Mouse (Mus musculus) neural tube, embryonic 14.5 days (tissue): ENCODE measurements at regions not wholly inside any gene's neighbourhood (a gene's known extent, or its start where the extent isn't known, plus 50 kb on each side); places are given as distances from the start of the nearest gene placed in this dataset.

ENCODE experiments used
- ATAC-seq: fragments of 200-750 bp; cut with Nextera tagmentation; 2 replicates; pipeline ENCODE4 v1.8.0; 2017; ENCODE audit warnings: low read depth, mild to moderate bottlenecking, moderate TSS enrichment, moderate library complexity
- H3K27ac ChIP-seq: fragments of 300-500 bp; sonication (generic); 2 replicates; pipeline ENCODE4 v1.5.1; 2014; ENCODE audit warnings: low read depth, mild to moderate bottlenecking, control low read depth, low read length, moderate library complexity, mixed read lengths
- H3K27me3 ChIP-seq: fragments of 300-500 bp; sonication (generic); 2 replicates; pipeline ENCODE4 v1.6.1; 2014; ENCODE audit warnings: low read length; ENCODE audit not compliant: control insufficient read depth, insufficient read depth
- H3K36me3 ChIP-seq: fragments of 300-500 bp; sonication (generic); 2 replicates; pipeline ENCODE4 v1.6.1; 2014; ENCODE audit warnings: low read length, mixed read lengths; ENCODE audit not compliant: control insufficient read depth, insufficient read depth
- H3K4me1 ChIP-seq: fragments of 300-500 bp; sonication (generic); 2 replicates; pipeline ENCODE4 v1.6.1; 2014; ENCODE audit warnings: low read length; ENCODE audit not compliant: control insufficient read depth, insufficient read depth
- H3K4me2 ChIP-seq: fragments of 300-500 bp; sonication (generic); 2 replicates; pipeline ENCODE4 v1.6.1; 2014; ENCODE audit warnings: mild to moderate bottlenecking, low read depth, low read length, control low read depth
- H3K4me3 ChIP-seq: fragments of 300-500 bp; sonication (generic); 2 replicates; pipeline ENCODE4 v1.5.1; 2014; ENCODE audit warnings: low read depth, low read length, control low read depth, mixed read lengths
- H3K9ac ChIP-seq: fragments of 300-500 bp; sonication (generic); replicated peaks from 2 replicates; pipeline ENCODE4 v1.6.1; 2014; ENCODE audit warnings: low read depth, mild to moderate bottlenecking, control low read depth, low read length, mixed read lengths
- H3K9me3 ChIP-seq: fragments of 300-500 bp; sonication (generic); 2 replicates; pipeline ENCODE4 v1.6.1; 2016; ENCODE audit warnings: low read length; ENCODE audit not compliant: control insufficient read depth
- WGBS: fragments of 180-500 bp; shearing (Covaris S2); extraction: QIAGEN DNeasy Blood & Tissue Kit; methylation state at CpG from one replicate; pipeline ENCODE4 v1.1.7; 2014; 5-methylcytosine and 5-hydroxymethylcytosine counted together

DNA sequence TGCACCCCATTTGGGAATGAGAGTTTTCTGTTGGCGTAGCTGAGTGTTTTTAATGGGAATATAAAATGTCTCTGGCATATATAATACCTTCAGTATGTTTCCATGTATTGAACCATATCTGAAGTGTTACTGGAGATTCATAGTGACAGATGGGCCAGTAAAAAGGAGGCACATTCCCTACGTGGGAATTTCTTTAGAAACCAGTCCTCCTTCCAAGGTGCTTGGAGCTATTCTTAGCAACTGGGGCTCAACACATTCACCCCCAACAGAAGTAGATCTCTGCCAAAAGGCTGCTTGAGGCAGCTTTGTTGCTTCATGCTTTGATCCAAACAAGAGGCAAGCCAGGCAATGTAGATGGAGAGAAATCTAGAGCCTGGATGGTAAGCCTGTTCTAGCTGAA is 183.8 kb upstream of the Ubash3b start:
- Histone ChIP-seq H3K4me2 (no peak overlapping the region), H3K9ac (no peak overlapping the region), H3K36me3 (no peaks in the 10 kb centered on the region), H3K4me3 (no peak overlapping the region), H3K9me3 (no peaks in the 10 kb centered on the region), H3K27ac (no peak overlapping the region), H3K4me1 (no peaks in the 10 kb centered on the region), H3K27me3 (no peaks in the 10 kb centered on the region)
- ATAC-seq, result no peak
- WGBS, result 59% methylated on average over 2 of the region's 2 CpGs

DNA sequence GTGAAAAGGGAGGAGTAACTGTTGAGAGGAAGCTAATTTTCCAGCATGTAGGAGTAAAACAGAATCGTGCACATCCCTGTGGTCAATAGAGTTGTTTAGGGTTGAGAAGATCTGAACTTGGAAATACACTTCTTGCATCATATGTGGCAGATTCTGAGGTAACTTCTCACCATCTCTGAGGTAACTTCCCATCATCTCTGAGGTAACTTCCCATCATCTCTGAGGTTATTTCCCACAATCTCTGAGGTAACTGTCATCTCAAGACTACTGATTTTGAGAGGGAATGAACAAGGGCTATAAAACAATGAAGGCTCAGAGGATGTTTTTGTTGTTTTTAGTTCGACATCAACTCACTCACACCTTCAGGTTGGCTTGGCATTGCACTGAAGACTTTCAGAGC is 175.9 kb upstream of the Ubash3b start:
- ATAC-seq, result no peak
- Histone ChIP-seq H3K36me3 (no peaks in the 10 kb centered on the region), H3K27me3 (no peaks in the 10 kb centered on the region), H3K4me2 (no peak overlapping the region), H3K27ac (no peak overlapping the region), H3K9ac (no peak overlapping the region), H3K4me1 (peaks cover 11% of the 10 kb centered on the region; the same call in 1 of the 2 replicates), H3K4me3 (no peak overlapping the region), H3K9me3 (no peaks in the 10 kb centered on the region)
- 92% methylated on average over 2 of the region's 2 CpGs for WGBS

DNA sequence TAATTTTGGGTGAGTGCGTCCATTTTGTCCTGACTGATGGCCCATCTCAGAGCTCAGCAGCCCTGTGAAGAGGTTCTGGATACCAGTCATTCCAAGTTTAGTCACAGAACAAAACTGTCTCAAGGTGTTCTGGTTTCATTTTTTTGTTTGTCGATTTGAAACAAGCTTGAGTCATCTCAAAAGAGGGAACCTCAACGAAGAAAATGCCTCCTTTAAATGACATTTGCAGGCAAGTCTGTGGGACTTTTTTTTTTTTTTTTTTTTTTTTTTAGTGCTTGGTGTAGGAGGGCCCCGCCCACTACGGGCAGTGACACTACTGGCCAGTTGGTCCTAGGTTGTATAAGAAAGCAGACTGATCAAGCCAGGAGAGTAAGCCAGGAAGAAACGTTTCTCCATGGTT is 175.3 kb upstream of the Ubash3b start:
- H3K4me2 ChIP-seq, result no peak overlapping the region
- no peak overlapping the region for H3K9ac ChIP-seq
- no peak overlapping the region for H3K4me3 ChIP-seq
- no peaks in the 10 kb centered on the region for H3K36me3 ChIP-seq
- H3K4me1 ChIP-seq, result peaks cover 11% of the 10 kb centered on the region; the same call in 1 of the 2 replicates
- no peak for ATAC-seq
- H3K27me3 ChIP-seq, result no peaks in the 10 kb centered on the region
- H3K9me3 ChIP-seq, result no peaks in the 10 kb centered on the region
- no peak overlapping the region for H3K27ac ChIP-seq
- WGBS, result 83% methylated on average over 6 of the region's 6 CpGs

- Histone ChIP-seq H3K27me3 (no peaks in the 10 kb centered on the region), H3K36me3 (no peaks in the 10 kb centered on the region), H3K4me1 (peaks cover 11% of the 10 kb centered on the region; the same call in 1 of the 2 replicates), H3K4me2 (peak overlapping the region; percentile 16; the same call in 1 of the 2 replicates), H3K4me3 (no peak overlapping the region), H3K27ac (peak overlapping the region; percentile 60), H3K9me3 (no peaks in the 10 kb centered on the region), H3K9ac (no peak overlapping the region)
- ATAC-seq, result peak; percentile 21; the same call in 1 of the 2 replicates
- 15% methylated on average over 10 of the region's 10 CpGs for WGBS
Measured at GRCm38 (mm10) chr9:41334462-41335241, 173.2 kb upstream of the Ubash3b start.

- no peaks in the 10 kb centered on the region for H3K27me3 ChIP-seq
- no peak for ATAC-seq
- no peak overlapping the region for H3K4me3 ChIP-seq
- no peaks in the 10 kb centered on the region for H3K9me3 ChIP-seq
- H3K36me3 ChIP-seq, result no peaks in the 10 kb centered on the region
- no peak overlapping the region for H3K9ac ChIP-seq
- H3K27ac ChIP-seq, result no peak overlapping the region
- H3K4me2 ChIP-seq, result no peak overlapping the region
- H3K4me1 ChIP-seq, result peaks cover 11% of the 10 kb centered on the region; the same call in 1 of the 2 replicates
- WGBS, result 100% methylated on average over 1 of the region's 1 CpGs
Measured at GRCm38 (mm10) chr9:41333526-41333925, 172.0 kb upstream of the Ubash3b start.

- Histone ChIP-seq H3K27me3 (no peaks in the 10 kb centered on the region), H3K4me2 (peak overlapping the region; percentile 45), H3K36me3 (no peaks in the 10 kb centered on the region), H3K27ac (peak overlapping the region; percentile 68; the same call in 1 of the 2 replicates), H3K9me3 (no peaks in the 10 kb centered on the region), H3K4me1 (peaks cover 7% of the 10 kb centered on the region; the same call in 1 of the 2 replicates), H3K9ac (no peak overlapping the region), H3K4me3 (peak overlapping the region; percentile 20)
- no peak for ATAC-seq
- 91% methylated on average over 1 of the region's 1 CpGs for WGBS
Measured at GRCm38 (mm10) chr9:41328959-41329358, 167.5 kb upstream of the Ubash3b start.

GRCm38 (mm10) chr9:41328480-41328879 is 167.0 kb upstream of the Ubash3b start:
- H3K4me2 ChIP-seq, result peak overlapping the region; percentile 45
- H3K27me3 ChIP-seq, result no peaks in the 10 kb centered on the region
- H3K27ac ChIP-seq, result peak overlapping the region; percentile 68
- no peaks in the 10 kb centered on the region for H3K36me3 ChIP-seq
- no peaks in the 10 kb centered on the region for H3K9me3 ChIP-seq
- ATAC-seq, result no peak
- peak overlapping the region; percentile 20 for H3K4me3 ChIP-seq
- 11% methylated on average over 5 of the region's 5 CpGs for WGBS
- H3K9ac ChIP-seq, result 0 out of 2 replicates have a peak overlapping the region, but pooled peaks have one; percentile 39
- H3K4me1 ChIP-seq, result peaks cover 7% of the 10 kb centered on the region; the same call in 1 of the 2 replicates

- Histone ChIP-seq H3K9ac (no peak overlapping the region), H3K4me2 (peak overlapping the region; percentile 45; the same call in 1 of the 2 replicates), H3K9me3 (no peaks in the 10 kb centered on the region), H3K4me1 (peaks cover 7% of the 10 kb centered on the region; the same call in 1 of the 2 replicates), H3K36me3 (no peaks in the 10 kb centered on the region), H3K27me3 (no peaks in the 10 kb centered on the region), H3K27ac (peak overlapping the region; percentile 68), H3K4me3 (peak overlapping the region; percentile 20)
- 3% methylated on average over 1 of the region's 1 CpGs for WGBS
- ATAC-seq, result no peak
Measured at GRCm38 (mm10) chr9:41328056-41328455, 166.6 kb upstream of the Ubash3b start.

DNA sequence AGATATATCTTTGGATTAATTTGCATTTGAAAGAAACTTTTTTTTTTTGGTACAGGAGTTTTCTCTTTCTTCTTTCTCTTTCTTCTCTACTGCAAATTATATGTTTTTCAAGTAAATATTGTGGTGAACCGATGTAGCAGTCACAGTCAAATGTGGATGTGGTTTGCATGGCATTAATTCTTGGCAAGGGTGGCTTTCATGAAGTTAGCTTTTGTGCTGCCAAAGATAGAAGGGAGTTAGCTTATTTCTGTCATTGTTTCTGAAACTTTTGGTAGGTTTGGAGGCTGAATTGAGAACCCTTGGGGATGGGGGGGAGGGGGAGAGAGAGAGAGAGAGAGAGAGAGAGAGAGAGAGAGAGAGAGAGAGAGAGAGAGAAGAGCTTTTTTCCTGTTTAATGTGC is 166.1 kb upstream of the Ubash3b start:
- peak overlapping the region; percentile 74; the same call in 1 of the 2 replicates for H3K27ac ChIP-seq
- ATAC-seq, result no peak

More for the DNA sequence above, 166.1 kb upstream of the Ubash3b start:
- WGBS, result 11% methylated on average over 1 of the region's 1 CpGs
- Histone ChIP-seq H3K4me3 (peak overlapping the region; percentile 20; the same call in 1 of the 2 replicates), H3K4me1 (peaks cover 7% of the 10 kb centered on the region; the same call in 1 of the 2 replicates), H3K4me2 (peak overlapping the region; percentile 45; the same call in 1 of the 2 replicates), H3K36me3 (no peaks in the 10 kb centered on the region), H3K9me3 (no peaks in the 10 kb centered on the region), H3K27me3 (no peaks in the 10 kb centered on the region), H3K9ac (no peak overlapping the region)
